Mouse (Mus musculus) frontal cortex, postnatal 14 days (tissue): ENCODE results near the gene Tgif2.
A peak's percentile ranks its signal among the peaks of the same experiment; 100 is the strongest.
"Not testable (repeated sequence)": the region's sequence is repeated elsewhere in the genome, so short reads cannot be mapped to it uniquely, and the experiment has no call there.

Experiments
- DNase-seq, 2 experiments: peaks; one replicate each; pipeline ENCODE4 v3.0.0; 2022; ENCODE audit warnings: low spot score in 2 of 2

Tgif2 gene

GRCm38 (mm10) chr2:156839319-156840191, at the start of gene Tgif2:
TSS of gene Tgif2 (plus strand) at chr2:156840007.
- no peak for DNase-seq

DNA sequence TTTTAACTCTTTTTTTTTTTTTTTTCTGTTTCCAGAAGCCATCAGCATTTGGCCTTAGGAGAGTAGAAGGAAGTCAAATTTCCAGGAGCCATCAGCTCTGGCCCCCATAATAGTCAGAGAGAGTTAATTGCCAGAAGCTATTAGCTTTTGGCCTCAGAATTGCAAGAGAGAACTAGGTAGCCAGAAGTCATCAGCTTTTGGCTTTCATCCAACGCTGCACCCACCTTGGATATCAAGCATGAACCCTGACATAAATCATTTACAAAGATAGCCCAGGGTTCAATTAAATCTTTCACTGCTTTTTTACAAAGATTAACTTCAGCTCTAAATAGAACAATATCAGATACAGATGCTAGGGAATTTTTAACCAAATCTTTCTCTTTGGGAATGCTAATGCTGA, 41.3 kb upstream of the Tgif2 start:
- no peak for DNase-seq

- DNase-seq, result no peak
These were observed 38.8 kb upstream of the Tgif2 start for GRCm38 (mm10) chr2:156801045-156801444.

DNA sequence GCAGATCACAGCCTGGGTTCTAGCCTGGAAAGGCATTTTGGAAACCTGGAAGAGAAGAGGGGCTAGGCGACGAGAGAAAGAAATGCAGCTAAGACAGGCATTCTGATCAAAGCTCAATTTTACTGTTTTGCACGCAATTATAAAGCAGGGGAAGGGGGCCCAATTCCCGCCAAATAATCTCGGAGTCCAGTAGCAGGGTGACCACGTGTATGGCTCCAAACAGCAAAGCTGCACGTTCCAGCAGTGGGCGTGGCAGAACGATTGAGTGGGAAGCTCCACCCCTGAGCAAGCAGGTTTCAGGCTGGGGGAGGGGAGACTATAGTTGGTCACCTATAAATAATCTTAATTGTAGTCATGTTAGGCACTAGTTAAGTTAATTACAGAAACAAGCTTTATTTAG, 37.7 kb upstream of the Tgif2 start:
- not testable (repeated sequence) for DNase-seq

- DNase-seq, result no peak
These were observed 36.0 kb upstream of the Tgif2 start for GRCm38 (mm10) chr2:156803698-156804372.

DNA sequence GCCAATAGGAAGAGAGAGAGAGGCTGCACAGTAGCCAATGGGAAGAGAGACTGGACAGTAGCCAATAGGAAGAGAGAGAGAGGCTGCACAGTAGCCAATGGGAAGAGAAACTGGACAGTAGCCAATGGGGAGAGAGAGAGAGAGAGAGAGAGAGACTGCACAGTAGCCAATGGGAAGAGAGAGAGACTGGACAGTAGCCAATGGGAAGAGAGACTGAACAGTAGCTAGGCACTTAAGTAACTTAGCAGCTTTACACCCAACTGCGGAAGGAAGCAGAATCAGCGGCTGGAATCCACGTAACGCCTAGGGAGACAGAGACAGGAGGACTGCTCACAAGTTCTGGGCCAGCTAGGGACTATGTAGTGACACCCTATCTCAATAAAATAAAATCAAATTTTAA, 35.2 kb upstream of the Tgif2 start:
- DNase-seq, result no peak

DNA sequence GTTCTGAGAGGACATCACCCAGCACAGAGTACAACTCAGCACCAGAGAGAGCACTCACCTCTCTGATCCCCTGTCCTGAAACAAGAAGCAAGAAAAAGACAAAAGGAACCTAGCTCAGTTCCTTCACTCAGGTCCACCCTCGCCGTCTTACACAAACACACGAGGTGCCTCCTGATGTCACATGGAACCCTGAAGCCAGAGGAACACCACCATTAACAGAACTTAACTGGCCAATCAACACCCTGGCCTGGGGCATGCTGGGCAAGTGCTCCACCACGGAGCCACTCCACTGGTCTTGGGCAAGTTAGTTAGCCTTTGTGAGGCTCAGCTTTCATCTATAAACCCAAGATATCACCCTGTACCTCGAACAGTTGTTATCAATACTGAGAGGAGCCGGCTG, 32.9 kb upstream of the Tgif2 start:
- no peak for DNase-seq

DNA sequence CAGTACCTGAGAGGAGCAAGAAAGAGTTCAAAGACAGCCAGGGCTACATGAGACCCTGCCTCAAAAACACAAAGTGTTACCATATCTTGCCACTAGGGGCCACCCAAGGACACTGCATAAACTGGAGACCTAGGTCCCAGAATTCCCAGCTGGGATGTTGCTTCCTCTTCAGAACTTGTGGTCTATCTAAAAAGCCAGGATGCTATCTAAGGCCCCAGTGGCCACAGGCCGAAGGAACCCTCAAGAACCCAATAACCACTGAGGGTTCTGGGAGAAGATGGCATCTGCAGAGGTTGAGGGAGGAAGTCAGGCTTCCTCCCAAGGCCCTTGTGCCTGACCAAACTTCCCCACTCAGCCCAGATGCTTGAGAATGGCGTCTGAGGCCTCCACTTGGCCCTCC, 30.2 kb upstream of the Tgif2 start:
- peak; percentile 14 to 61 for DNase-seq

- no peak for DNase-seq
These were observed 29.1 kb upstream of the Tgif2 start for GRCm38 (mm10) chr2:156810716-156811115.

DNA sequence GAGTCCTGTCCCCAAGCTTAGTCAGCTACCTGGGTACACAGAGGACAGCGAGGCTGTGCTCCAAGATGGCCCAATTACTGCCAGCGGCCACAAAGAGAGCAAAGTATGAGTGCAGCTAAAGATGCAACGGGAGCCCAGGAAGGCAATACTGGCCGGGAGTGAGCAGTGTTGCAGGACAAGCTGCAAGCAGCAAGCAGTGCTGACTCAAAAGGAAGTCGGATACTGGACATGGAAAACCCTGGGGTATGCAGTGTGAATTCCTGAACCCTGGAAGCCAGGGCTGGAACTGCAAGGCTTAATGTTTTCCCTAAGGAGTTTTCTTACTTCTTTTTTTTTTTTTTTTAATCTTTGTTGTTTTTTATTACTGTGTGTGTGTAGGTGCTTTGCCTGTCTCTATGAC, 28.3 kb upstream of the Tgif2 start:
- no peak for DNase-seq

- no peak for DNase-seq
These were observed 25.4 kb upstream of the Tgif2 start for GRCm38 (mm10) chr2:156814344-156814801.

DNA sequence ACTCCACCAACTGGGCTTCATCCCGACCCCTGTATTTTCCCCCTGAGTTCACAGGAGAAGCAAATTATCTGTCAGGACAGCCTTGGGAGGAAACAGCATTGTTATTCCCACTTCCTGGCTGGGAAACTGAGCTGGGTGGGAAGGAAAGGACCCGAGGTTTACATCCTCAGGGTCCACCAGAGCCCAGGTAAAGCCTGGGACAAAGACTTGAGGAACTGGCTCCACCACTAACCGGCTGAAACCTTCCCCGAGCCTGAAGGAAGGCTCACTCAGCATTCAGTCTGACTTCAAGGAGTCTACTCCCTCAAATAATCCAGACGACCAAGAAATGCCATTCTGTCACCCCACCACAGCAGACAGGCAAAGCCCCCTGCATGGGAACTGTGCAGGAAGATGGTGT, 24.9 kb upstream of the Tgif2 start:
- DNase-seq, result no peak

DNA sequence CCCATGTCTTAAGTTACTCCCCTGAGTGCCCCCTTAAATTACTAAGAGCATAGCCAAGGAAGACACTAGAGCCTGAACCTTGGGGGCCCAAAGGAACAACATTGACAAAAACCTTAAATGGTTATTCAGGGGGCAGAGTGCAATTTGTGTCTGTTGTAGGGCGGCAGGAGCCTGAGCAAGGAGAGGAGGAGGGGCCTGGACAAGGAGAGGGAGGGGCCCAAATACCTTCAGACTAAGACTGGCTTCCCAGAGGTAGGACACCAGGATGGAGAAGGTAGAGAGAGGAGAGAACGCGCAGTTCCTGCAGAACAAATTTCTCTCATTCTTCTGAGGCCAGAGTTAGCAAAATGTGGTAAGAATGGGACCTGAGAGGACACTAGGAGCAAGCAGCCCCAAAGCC, 24.4 kb upstream of the Tgif2 start:
- DNase-seq, result no peak

- no peak for DNase-seq
These were observed 23.7 kb upstream of the Tgif2 start for GRCm38 (mm10) chr2:156816116-156816515.

- not testable (repeated sequence) for DNase-seq
These were observed 14.7 kb upstream of the Tgif2 start for GRCm38 (mm10) chr2:156825128-156825527.

DNA sequence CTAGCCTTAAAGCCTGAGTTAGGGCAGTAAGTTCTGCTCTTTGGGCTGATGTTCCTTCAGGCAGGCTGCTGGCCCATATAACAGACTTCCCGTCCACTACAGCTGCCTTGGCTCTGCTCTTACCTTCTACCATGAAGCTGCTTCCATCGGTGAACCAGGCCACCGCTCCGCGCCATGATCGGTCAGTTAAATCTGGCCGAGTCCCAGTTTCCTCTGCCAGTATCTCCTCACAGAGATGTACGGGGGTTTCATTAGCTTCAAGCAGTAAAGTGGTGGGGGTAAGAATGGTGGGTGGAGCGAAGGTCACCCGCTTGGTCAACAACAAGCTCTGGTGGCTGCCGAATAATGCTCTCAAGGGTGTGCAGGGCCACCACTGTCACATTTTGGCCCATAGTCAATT, 5.5 kb upstream of the Tgif2 start:
- no peak for DNase-seq

DNA sequence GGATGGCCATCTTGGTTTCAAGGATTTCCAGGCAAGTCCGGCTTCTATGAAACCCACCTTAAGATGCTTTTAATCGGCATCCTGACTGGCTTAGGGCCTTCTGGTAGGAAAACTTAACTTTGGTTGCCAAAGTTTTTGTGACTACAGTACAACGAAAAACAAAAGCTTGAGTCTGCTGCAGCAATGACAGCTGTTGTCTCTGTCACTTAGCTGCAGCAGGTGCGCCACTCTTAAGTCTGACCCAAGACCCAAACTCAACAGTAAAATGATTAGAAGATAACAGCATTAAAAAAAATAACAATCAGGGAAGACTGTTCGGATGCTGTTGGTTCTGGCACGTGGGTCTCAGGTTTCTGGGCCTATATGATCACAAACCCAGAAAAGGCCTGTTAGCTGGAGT, 968 bp upstream of the Tgif2 start:
- no peak for DNase-seq

DNA sequence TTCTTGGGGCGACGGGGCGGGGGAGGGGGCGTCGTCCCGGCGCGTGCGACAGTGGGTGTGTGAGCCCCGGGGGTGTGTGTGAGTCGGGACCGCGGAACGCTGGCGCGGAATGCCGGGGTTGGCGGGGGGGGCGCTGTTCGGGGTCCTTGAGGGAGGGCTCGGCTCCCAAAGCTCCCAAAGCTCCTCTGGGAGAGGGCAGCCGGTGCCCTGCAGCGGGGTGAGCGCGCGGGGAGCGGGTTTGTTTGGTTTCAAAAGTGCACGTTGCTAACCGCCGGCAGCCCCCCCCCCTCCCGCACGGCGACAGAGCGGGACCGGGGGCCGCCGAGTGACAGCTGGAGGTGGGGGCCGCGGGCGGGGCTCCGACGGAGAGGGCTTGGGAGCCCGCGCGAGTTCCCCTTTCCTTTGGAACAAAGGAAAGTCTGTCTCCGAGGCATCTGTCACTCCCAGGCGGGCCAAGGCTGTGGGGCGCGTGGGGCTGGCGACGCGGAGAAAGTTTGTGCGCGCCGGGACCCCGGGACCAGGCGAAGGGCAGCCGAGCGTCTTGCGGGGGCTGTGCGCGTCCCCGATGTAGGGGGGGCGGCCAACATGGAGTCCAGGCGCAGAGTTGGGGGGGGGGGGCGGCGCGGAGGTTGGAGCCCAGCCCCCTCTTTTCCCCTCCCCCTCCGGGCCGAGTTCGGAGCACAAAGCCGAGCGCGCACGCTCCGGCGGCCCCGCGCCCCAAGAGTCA, 657 bp downstream of the Tgif2 start:
- DNase-seq, result no peak

GRCm38 (mm10) chr2:156841028-156841840, 1.4 kb downstream of the Tgif2 start:
- DNase-seq, result no peak

GRCm38 (mm10) chr2:156841841-156842706, 2.3 kb downstream of the Tgif2 start:
- no peak for DNase-seq

GRCm38 (mm10) chr2:156842711-156843110, 2.9 kb downstream of the Tgif2 start:
- DNase-seq, result no peak
